In the genomic region with DNA sequence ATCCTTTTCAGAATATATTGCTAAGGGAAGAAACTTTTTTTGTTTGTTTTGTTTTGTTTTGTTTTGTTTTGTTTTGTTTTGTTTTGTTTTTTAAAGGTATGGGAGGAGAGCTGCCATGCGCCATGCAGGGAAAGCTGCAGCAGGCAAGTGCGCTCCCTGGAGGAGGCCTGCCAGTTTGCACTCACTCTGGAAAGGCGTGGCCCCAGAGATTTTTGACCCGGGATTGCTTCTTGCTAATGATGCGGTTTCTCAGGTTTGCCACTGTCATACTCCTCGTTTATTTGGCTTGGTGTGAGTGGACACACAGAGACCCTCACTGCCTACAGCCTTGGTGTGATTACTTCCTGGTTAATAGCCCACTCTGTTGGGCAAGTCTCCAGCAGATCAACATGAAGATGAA, we compare ENCODE assay signal across 10 mouse cellular contexts. TPM values are rescaled to one million over a fixed set of nuclear protein-coding genes. Genes with fewer than 3 reads are reported as not detected.
DNase-seq lines count a peak whose midpoint lies in the region; TF ChIP-seq lines count a peak whose summit lies in the region.
"Had no signal": no experiment of that assay in that cellular context is flagged by ENCODE, and none has a peak within 500 bp of the region (broad histone marks: within the 10 kb centered on the region; RNA-seq: fewer than 3 reads in every experiment).

No protein-coding gene starts in this region.

- TF ChIP-seq POLR2A in ES-Bruce4 (IDR thresholded peaks at IDR 0.05; ENCODE audit: insufficient read depth, low read length) = no peak

- no peak overlapping the region for H3K4me3 ChIP-seq in left cerebral cortex, adult 2 months
- H3K4me3 ChIP-seq in ES-Bruce4 (ENCODE audit: low read depth, low read length) = no peak overlapping the region
- H3K4me3 ChIP-seq: heart, embryonic 15.5 days had no signal

- no peak for TF ChIP-seq EP300 in ES-Bruce4 (IDR thresholded peaks at IDR 0.05; ENCODE audit: insufficient read depth, low read depth, low read length)

- H3K9me3 ChIP-seq in ES-Bruce4 (replicated peaks; ENCODE audit: control insufficient read depth, insufficient read depth, low read length, poor library complexity, severe bottlenecking) = no peaks in the 10 kb centered on the region
- H3K9me3 ChIP-seq: heart, embryonic 15.5 days had no signal

- no peaks in the 10 kb centered on the region for H3K36me3 ChIP-seq in ES-Bruce4 (ENCODE audit: control insufficient read depth, insufficient read depth, low read length, poor library complexity, severe bottlenecking)
- H3K36me3 ChIP-seq: heart, embryonic 15.5 days had no signal

- TF ChIP-seq CTCF in left cerebral cortex, adult 2 months (IDR thresholded peaks at IDR 0.05) = peak; percentile 46
- TF ChIP-seq CTCF in ES-Bruce4 (IDR thresholded peaks at IDR 0.05; ENCODE audit: low read depth, low read length) = peak; percentile 51

- no peak overlapping the region for H3K9ac ChIP-seq in ES-Bruce4 (ENCODE audit: low read depth, poor library complexity, severe bottlenecking)
- H3K9ac ChIP-seq: heart, embryonic 15.5 days had no signal

- intact Hi-C loops in left cerebral cortex, adult 2 months (cut with DNase I) = no loop called here

- H3K4me1 ChIP-seq in ES-Bruce4 (ENCODE audit: control insufficient read depth, insufficient read depth, low read length) = no peaks in the 10 kb centered on the region
- H3K4me1 ChIP-seq: heart, embryonic 15.5 days had no signal

- peak; percentile 42 for DNase-seq in embryo, embryonic 11 days
- no peak for DNase-seq in embryo, embryonic 9.5 days (ENCODE audit: extremely low spot score)
- no peak for DNase-seq in left cerebral cortex, adult 2 months (ENCODE audit: extremely low spot score in 1 of 2, low spot score in 2 of 2)
- no peak for DNase-seq in left cerebral cortex, adult 11 months (ENCODE audit: low spot score)
- peak; percentile 55 for DNase-seq in lung, postnatal 10 days
- DNase-seq in right cerebral cortex, postnatal 14 days = no peak
- no peak for DNase-seq in cerebellum, adult 9-10 months

- no peaks in the 10 kb centered on the region for H3K27me3 ChIP-seq in ES-Bruce4 (ENCODE audit: control insufficient read depth, insufficient read depth, low read length, poor library complexity, severe bottlenecking)
- H3K27me3 ChIP-seq: heart, embryonic 15.5 days; Patski had no signal

- H3K27ac ChIP-seq in left cerebral cortex, adult 2 months = no peak overlapping the region
- no peak overlapping the region for H3K27ac ChIP-seq in ES-Bruce4 (ENCODE audit: insufficient read depth, low read length)
- H3K27ac ChIP-seq: heart, embryonic 15.5 days had no signal

RNA-seq across cellular contexts. Expression of a gene that starts 16.3 kb away (rescaled TPM):
- 100 to 1,000 TPM; 260 to 281 TPM for total RNA-seq in left cerebral cortex, adult 2 months (2021)
- polyA plus RNA-seq in ES-Bruce4 (2011; ENCODE audit: insufficient read depth, insufficient read length, low read depth, missing spikeins) = 183 and 192 TPM in 2 replicates

RNA-seq across cellular contexts. Expression of a gene that starts 58.8 kb away (rescaled TPM):
- total RNA-seq in left cerebral cortex, adult 2 months (2021) = 10 to 100 TPM; 35.0 to 39.8 TPM
- 0.93 and 1.7 TPM in 2 replicates for polyA plus RNA-seq in ES-Bruce4 (2011; ENCODE audit: insufficient read depth, insufficient read length, low read depth, missing spikeins)

Comparison
In these comparisons a context has a peak if more than half of its experiments do, and no peak if none do; other contexts are left out.
1. DNase-seq: peak in embryo, embryonic 11 days (single experiment) and lung, postnatal 10 days (single experiment); none in embryo, embryonic 9.5 days (single experiment), left cerebral cortex, adult 2 months (0 of 2), left cerebral cortex, adult 11 months (single experiment), right cerebral cortex, postnatal 14 days (single experiment) and cerebellum, adult 9-10 months (single experiment).